Mouse (Mus musculus) thymus, adult 2 months (tissue): ENCODE results near the gene Sec16a. TPM values are rescaled to one million over a fixed set of nuclear protein-coding genes. Genes with fewer than 3 reads are reported as not detected.

Source experiments
- DNase-seq: peaks from one replicate; pipeline ENCODE4 v3.0.0; 2021
- H3K27ac ChIP-seq: fragments of 200-500 bp; 2 replicates; pipeline ENCODE4 v1.5.1; 2012; ENCODE audit warnings: low read length, control low read depth; ENCODE audit not compliant: control insufficient read depth, insufficient read depth
- H3K27me3 ChIP-seq: fragments of 200-500 bp; 2 replicates; pipeline ENCODE4 v1.6.1; 2012; ENCODE audit warnings: mild to moderate bottlenecking, low read length, moderate library complexity, mixed read lengths; ENCODE audit not compliant: control insufficient read depth, insufficient read depth
- H3K36me3 ChIP-seq: fragments of 200-500 bp; 2 replicates; pipeline ENCODE4 v1.6.1; 2012; ENCODE audit warnings: mild to moderate bottlenecking, low read length, moderate library complexity; ENCODE audit not compliant: control insufficient read depth, insufficient read depth
- H3K4me1 ChIP-seq: fragments of 200-500 bp; replicated peaks from 2 replicates; pipeline ENCODE4 v1.6.1; 2012; ENCODE audit warnings: low read length; ENCODE audit not compliant: control insufficient read depth, insufficient read depth
- H3K4me3 ChIP-seq: fragments of 200-500 bp; 2 replicates; pipeline ENCODE4 v1.5.1; 2012; ENCODE audit warnings: mild to moderate bottlenecking, low read length, control low read depth, moderate library complexity; ENCODE audit not compliant: control insufficient read depth, insufficient read depth
- CTCF ChIP-seq: fragments of 200-500 bp; IDR thresholded peaks from 2 replicates; pipeline ENCODE4 v1.5.1; 2012; ENCODE audit warnings: mild to moderate bottlenecking, control low read depth, low read length, moderate library complexity, borderline replicate concordance; ENCODE audit not compliant: control insufficient read depth, poor library complexity, insufficient read depth; ENCODE audit errors: extremely low read depth
- POLR2A ChIP-seq: fragments of 200-500 bp; IDR thresholded peaks from 2 replicates; pipeline ENCODE4 v1.6.1; 2012; ENCODE audit warnings: mild to moderate bottlenecking, low read length, control low read depth, moderate library complexity; ENCODE audit not compliant: control insufficient read depth, poor library complexity, insufficient read depth; ENCODE audit errors: extremely low read depth
- WGBS: fragments of 180-500 bp; shearing (Covaris S2); methylation state at CpG from one replicate; pipeline ENCODE4 v1.1.7; 2018; 5-methylcytosine and 5-hydroxymethylcytosine counted together
- polyA plus RNA-seq: library from polyadenylated mRNA; depleted of rRNA; stranded (reverse); fragments of >200 nt; gene quantifications from 2 replicates; pipeline ENCODE4 v1.2.3, GENCODE M21; 2012

Gene Sec16a
- polyA plus RNA-seq, 1 experiment = 129 TPM

- peaks cover 41% of the 10 kb centered on the region for H3K36me3 ChIP-seq
- no peak for DNase-seq
- TF ChIP-seq POLR2A (no peak), CTCF (no peak)
- H3K27ac ChIP-seq = no peak overlapping the region
- WGBS = 95% methylated on average over 4 of the region's 4 CpGs
- no peak overlapping the region for H3K4me3 ChIP-seq
- H3K27me3 ChIP-seq = no peaks in the 10 kb centered on the region
- peaks cover 2% of the 10 kb centered on the region; the same call in 1 of the 2 replicates for H3K4me1 ChIP-seq
Observed at GRCm38 (mm10) chr2:26401023-26401422, 44.0 kb downstream of the Sec16a start.

GRCm38 (mm10) chr2:26400296-26400695, 44.7 kb downstream of the Sec16a start:
- peaks cover 49% of the 10 kb centered on the region for H3K36me3 ChIP-seq
- DNase-seq = no peak
- no peak overlapping the region for H3K4me3 ChIP-seq
- H3K27me3 ChIP-seq = no peaks in the 10 kb centered on the region
- no peaks in the 10 kb centered on the region for H3K4me1 ChIP-seq
- H3K27ac ChIP-seq = no peak overlapping the region
- TF ChIP-seq CTCF (no peak), POLR2A (no peak)
- WGBS = 94% methylated on average over 5 of the region's 5 CpGs

GRCm38 (mm10) chr2:26399647-26400046, 45.4 kb downstream of the Sec16a start:
- no peak for DNase-seq
- no peak for TF ChIP-seq CTCF
- TF ChIP-seq POLR2A = no peak
- H3K27ac ChIP-seq = no peak overlapping the region

GRCm38 (mm10) chr2:26398978-26399377, 46.0 kb downstream of the Sec16a start:
- Histone ChIP-seq H3K4me3 (no peak overlapping the region), H3K27ac (no peak overlapping the region), H3K4me1 (no peaks in the 10 kb centered on the region), H3K36me3 (peaks cover 62% of the 10 kb centered on the region), H3K27me3 (no peaks in the 10 kb centered on the region)
- no peak for DNase-seq
- WGBS = 93% methylated on average over 8 of the region's 8 CpGs
- TF ChIP-seq CTCF = no peak
- no peak for TF ChIP-seq POLR2A

More at GRCm38 (mm10) chr2:26399647-26400046, 45.4 kb downstream of the Sec16a start:
- 93% methylated on average over 5 of the region's 5 CpGs for WGBS
- Histone ChIP-seq H3K4me3 (no peak overlapping the region), H3K4me1 (no peaks in the 10 kb centered on the region), H3K27me3 (no peaks in the 10 kb centered on the region), H3K36me3 (peaks cover 55% of the 10 kb centered on the region)

GRCm38 (mm10) chr2:26391617-26392016, 53.4 kb downstream of the Sec16a start:
- H3K36me3 ChIP-seq = peaks cover 57% of the 10 kb centered on the region
- H3K27me3 ChIP-seq = no peaks in the 10 kb centered on the region
- H3K4me3 ChIP-seq = no peak overlapping the region
- no peak for DNase-seq
- 97% methylated on average over 6 of the region's 6 CpGs for WGBS
- H3K27ac ChIP-seq = no peak overlapping the region
- H3K4me1 ChIP-seq = peaks cover 16% of the 10 kb centered on the region
- no peak for TF ChIP-seq POLR2A
- TF ChIP-seq CTCF = no peak

GRCm38 (mm10) chr2:26390954-26391353, 54.1 kb downstream of the Sec16a start:
- H3K36me3 ChIP-seq = peaks cover 57% of the 10 kb centered on the region
- no peak for TF ChIP-seq CTCF
- no peak for TF ChIP-seq POLR2A
- WGBS = 49% methylated on average over 3 of the region's 3 CpGs
- H3K4me1 ChIP-seq = peaks cover 16% of the 10 kb centered on the region
- DNase-seq = no peak
- H3K27ac ChIP-seq = no peak overlapping the region
- H3K4me3 ChIP-seq = no peak overlapping the region
- H3K27me3 ChIP-seq = no peaks in the 10 kb centered on the region

GRCm38 (mm10) chr2:26389154-26389690, 55.8 kb downstream of the Sec16a start, which contains the start of the genes Entr1 and Pmpca:
TSS of gene Entr1 (minus strand) at chr2:26389316.
TSS of gene Pmpca (plus strand) at chr2:26389339.
- H3K36me3 ChIP-seq = peaks cover 56% of the 10 kb centered on the region
- no peak within 1 kb of the TSS for H3K27ac ChIP-seq
- peak; percentile 85 for DNase-seq

More at GRCm38 (mm10) chr2:26389154-26389690, 55.8 kb downstream of the Sec16a start, which contains the start of the genes Entr1 and Pmpca:
- Histone ChIP-seq H3K27me3 (no peaks in the 10 kb centered on the region), H3K4me3 (peak within 1 kb of the TSS; percentile 86), H3K4me1 (peaks cover 16% of the 10 kb centered on the region)
- no peak for TF ChIP-seq CTCF
- peak; percentile 96 for TF ChIP-seq POLR2A
- under 1% methylated on average over 60 of the region's 60 CpGs for WGBS
